Mouse (Mus musculus) cerebellum, postnatal 25 days (tissue): ENCODE measurements around the gene Prph.

ENCODE experiments used
- DNase-seq, 2 experiments: peaks; one replicate each; pipeline ENCODE4 v3.0.0; 2021; ENCODE audit warnings: mixed read lengths in 2 of 2

The Prph gene

GRCm38 (mm10) chr15:99078181-99078910 is 23.4 kb downstream of the Prph start:
- DNase-seq: no peak

- no peak for DNase-seq
Measured at GRCm38 (mm10) chr15:99079804-99080203, 24.8 kb downstream of the Prph start.

GRCm38 (mm10) chr15:99082322-99082721 is 27.3 kb downstream of the Prph start:
- DNase-seq: no peak

- no peak for DNase-seq
Measured at GRCm38 (mm10) chr15:99082840-99083239, 27.9 kb downstream of the Prph start.

GRCm38 (mm10) chr15:99083258-99083657 is 28.3 kb downstream of the Prph start:
- peak in 1 of 2 experiments; percentile 62 for DNase-seq

GRCm38 (mm10) chr15:99083867-99084557 is 29.0 kb downstream of the Prph start:
- no peak for DNase-seq

- DNase-seq: no peak
Measured at GRCm38 (mm10) chr15:99084618-99085017, 29.6 kb downstream of the Prph start.

GRCm38 (mm10) chr15:99085997-99086396 is 31.0 kb downstream of the Prph start:
- no peak for DNase-seq

GRCm38 (mm10) chr15:99087253-99088075 is 32.5 kb downstream of the Prph start, which contains the start of gene C1ql4:
Gene C1ql4 (minus strand): TSS chr15:99087817.
- peak in 1 of 2 experiments; percentile 39 for DNase-seq

GRCm38 (mm10) chr15:99088292-99088691 is 33.3 kb downstream of the Prph start:
- peak; percentile 75 to 87 for DNase-seq

- DNase-seq: peak in 1 of 2 experiments; percentile 24
Measured at GRCm38 (mm10) chr15:99089069-99089468, 34.1 kb downstream of the Prph start.

GRCm38 (mm10) chr15:99092870-99093269 is 37.9 kb downstream of the Prph start, which contains the start of gene Dnajc22:
Gene Dnajc22 (plus strand): TSS chr15:99093170.
- no peak for DNase-seq

GRCm38 (mm10) chr15:99093291-99094258 is 38.6 kb downstream of the Prph start:
- DNase-seq: peak; percentile 64 to 65

GRCm38 (mm10) chr15:99094631-99095270 is 39.8 kb downstream of the Prph start:
- DNase-seq: peak in 1 of 2 experiments; percentile 19

- no peak for DNase-seq
Measured at GRCm38 (mm10) chr15:99095356-99095755, 40.4 kb downstream of the Prph start.

GRCm38 (mm10) chr15:99096061-99096793 is 41.3 kb downstream of the Prph start:
- DNase-seq: no peak

- DNase-seq: peak in 1 of 2 experiments; percentile 40
Measured at GRCm38 (mm10) chr15:99096831-99097500, 42.0 kb downstream of the Prph start.

- DNase-seq: peak in 1 of 2 experiments; percentile 17
Measured at GRCm38 (mm10) chr15:99097840-99098492, 43.0 kb downstream of the Prph start.

GRCm38 (mm10) chr15:99098493-99098861 is 43.5 kb downstream of the Prph start:
- no peak for DNase-seq
